Mouse (Mus musculus) CH12.LX (cell line): Measurements from ENCODE around the gene Pkib. TPM values are rescaled to one million over a fixed set of nuclear protein-coding genes. Genes with fewer than 3 reads are reported as not detected.

Experiments used
- DNase-seq: peaks from one replicate; pipeline ENCODE4 v3.0.0-alpha.2; 2013; ENCODE audit errors: extremely low read depth
- H3K27ac ChIP-seq: 2 replicates; pipeline ENCODE4 v1.5.1; 2012; ENCODE audit warnings: low read depth, mild to moderate bottlenecking, control low read depth, moderate library complexity; ENCODE audit not compliant: insufficient read depth
- H3K27me3 ChIP-seq: replicated peaks from 2 replicates; pipeline ENCODE3; 2012; ENCODE audit warnings: inconsistent platforms
- H3K36me3 ChIP-seq, 2 experiments: replicated peaks in 1 of 2; 2 replicates each; pipeline versions ENCODE3 to v1.6.1; 2012; ENCODE audit warnings: inconsistent platforms in 1 of 2, low read length in 1 of 2, mild to moderate bottlenecking in 1 of 2, mixed read lengths in 1 of 2, moderate library complexity in 1 of 2; ENCODE audit not compliant: control insufficient read depth in 1 of 2, insufficient read depth in 1 of 2
- H3K4me1 ChIP-seq, 2 experiments: 2 replicates each; pipeline ENCODE4 v1.6.1; 2012; ENCODE audit warnings: inconsistent platforms in 1 of 2, moderate library complexity in 1 of 2; ENCODE audit not compliant: insufficient read depth in 2 of 2, control insufficient read depth in 1 of 2
- H3K4me2 ChIP-seq: 2 replicates; pipeline ENCODE4 v1.6.1; 2012; ENCODE audit warnings: low read depth, mild to moderate bottlenecking, control low read depth; ENCODE audit not compliant: poor library complexity, insufficient read depth, severe bottlenecking
- H3K4me3 ChIP-seq, 3 experiments: fragments of 150-350 bp in 1 of 3; sonication (generic) in 1 of 3; replicated peaks in 1 of 3; 2 replicates each; pipeline versions ENCODE3 to v1.5.1; 2011 to 2012; ENCODE audit warnings: low read depth in 2 of 3, low read length in 2 of 3, mild to moderate bottlenecking in 2 of 3, moderate library complexity in 2 of 3, control low read depth in 1 of 3, improper control_type of control experiment in 1 of 3, inconsistent platforms in 1 of 3, mixed read lengths in 1 of 3; ENCODE audit not compliant: poor library complexity in 1 of 3
- H3K79me2 ChIP-seq: replicated peaks from 2 replicates; pipeline ENCODE4 v1.6.1; 2012; ENCODE audit warnings: mild to moderate bottlenecking, moderate library complexity; ENCODE audit not compliant: control insufficient read depth, poor library complexity, insufficient read depth, severe bottlenecking; ENCODE audit errors: extremely low read depth
- H3K9ac ChIP-seq: 2 replicates; pipeline ENCODE4 v1.6.1; 2012; ENCODE audit warnings: low read depth, mild to moderate bottlenecking, control low read depth, moderate library complexity; ENCODE audit not compliant: insufficient read depth
- H3K9me3 ChIP-seq: replicated peaks from 2 replicates; pipeline ENCODE3; 2012; ENCODE audit warnings: low read length, inconsistent platforms, mixed read lengths
- CHD2 ChIP-seq: IDR thresholded peaks from 2 replicates; pipeline ENCODE4 v1.6.1; 2011; ENCODE audit warnings: low read length, improper control_type of control experiment
- ELF1 ChIP-seq: IDR thresholded peaks from 2 replicates; pipeline ENCODE4 v1.6.1; 2014; ENCODE audit warnings: low read depth, mild to moderate bottlenecking, inconsistent platforms, low read length, improper control_type of control experiment
- ETS1 ChIP-seq: conservative IDR thresholded peaks from 2 replicates; pipeline ENCODE4 v1.6.1; 2012; ENCODE audit warnings: low read depth, mild to moderate bottlenecking, inconsistent platforms, low read length, improper control_type of control experiment, moderate library complexity
- HCFC1 ChIP-seq: IDR thresholded peaks from 2 replicates; pipeline ENCODE4 v1.6.1; 2012; ENCODE audit warnings: low read depth, mild to moderate bottlenecking, inconsistent platforms, low read length, improper control_type of control experiment
- IRF4 ChIP-seq: IDR thresholded peaks from 2 replicates; pipeline ENCODE4 v1.6.1; 2014; ENCODE audit warnings: low read depth, mild to moderate bottlenecking, inconsistent platforms, low read length, improper control_type of control experiment
- JUN ChIP-seq: IDR thresholded peaks from 2 replicates; pipeline ENCODE4 v1.6.1; 2011; ENCODE audit warnings: low read depth, mild to moderate bottlenecking, low read length, improper control_type of control experiment, moderate library complexity; ENCODE audit not compliant: insufficient read depth
- JUND ChIP-seq: conservative IDR thresholded peaks from 2 replicates; pipeline ENCODE4 v1.6.1; 2011; ENCODE audit warnings: low read depth, low read length, improper control_type of control experiment
- MAFK ChIP-seq: IDR thresholded peaks from 2 replicates; pipeline ENCODE4 v1.6.1; 2011; ENCODE audit warnings: low read length, improper control_type of control experiment; ENCODE audit not compliant: insufficient replicate concordance
- MAX ChIP-seq: IDR thresholded peaks from 2 replicates; pipeline ENCODE4 v1.6.1; 2011; ENCODE audit warnings: low read length, improper control_type of control experiment
- MAZ ChIP-seq: IDR thresholded peaks from 2 replicates; pipeline ENCODE4 v1.6.1; 2012; ENCODE audit warnings: low read depth, mild to moderate bottlenecking, inconsistent platforms, low read length, improper control_type of control experiment, moderate library complexity
- MEF2A ChIP-seq: IDR thresholded peaks from 2 replicates; pipeline ENCODE4 v1.6.1; 2014; ENCODE audit warnings: low read depth, mild to moderate bottlenecking, inconsistent platforms, low read length, improper control_type of control experiment, borderline replicate concordance
- MXI1 ChIP-seq: IDR thresholded peaks from 2 replicates; pipeline ENCODE4 v1.6.1; 2011; ENCODE audit warnings: mild to moderate bottlenecking, low read depth, low read length, improper control_type of control experiment
- NRF1 ChIP-seq: IDR thresholded peaks from 2 replicates; pipeline ENCODE4 v1.6.1; 2014; ENCODE audit warnings: low read depth, mild to moderate bottlenecking, inconsistent platforms, low read length, improper control_type of control experiment, moderate library complexity
- POLR2A ChIP-seq: IDR thresholded peaks from 2 replicates; pipeline ENCODE4 v1.6.1; 2011; ENCODE audit warnings: low read depth, mild to moderate bottlenecking, improper control_type of control experiment, low read length
- RAD21 ChIP-seq: IDR thresholded peaks from 2 replicates; pipeline ENCODE4 v1.6.1; 2011; ENCODE audit warnings: low read depth, mild to moderate bottlenecking, low read length, improper control_type of control experiment, moderate library complexity
- SIN3A ChIP-seq: IDR thresholded peaks from 2 replicates; pipeline ENCODE4 v1.6.1; 2012; ENCODE audit warnings: low read length, improper control_type of control experiment, inconsistent platforms
- TBP ChIP-seq: conservative IDR thresholded peaks from 2 replicates; pipeline ENCODE4 v1.6.1; 2011; ENCODE audit warnings: low read depth, low read length, improper control_type of control experiment
- TCF12 ChIP-seq: IDR thresholded peaks from 2 replicates; pipeline ENCODE4 v1.6.1; 2014; ENCODE audit warnings: low read depth, mild to moderate bottlenecking, inconsistent platforms, low read length, improper control_type of control experiment
- USF1 ChIP-seq: IDR thresholded peaks from 2 replicates; pipeline ENCODE4 v1.6.1; 2014; ENCODE audit warnings: low read depth, mild to moderate bottlenecking, inconsistent platforms, low read length, improper control_type of control experiment
- ZC3H11A ChIP-seq: IDR thresholded peaks from 2 replicates; pipeline ENCODE4 v1.6.1; 2012; ENCODE audit warnings: low read depth, mild to moderate bottlenecking, inconsistent platforms, low read length, improper control_type of control experiment
- ZMIZ1 ChIP-seq: IDR thresholded peaks from 2 replicates; pipeline ENCODE4 v1.6.1; 2012; ENCODE audit warnings: low read depth, mild to moderate bottlenecking, inconsistent platforms, low read length, improper control_type of control experiment
- dilution Hi-C: fragments of 300-500 bp; cut with MboI; formaldehyde crosslinking; loops from 2 replicates; pipeline ENCODE4 v1.14.3; 2020; ENCODE audit warnings: low sequenced_read_pairs; ENCODE audit not compliant: extremely low pct_unique_long_range_greater_than_20kb, extremely low pct_ligation_motif_present
- in situ Hi-C: fragments of 300-500 bp; cut with MboI; formaldehyde crosslinking; loops from 3 replicates; pipeline ENCODE4 v1.14.3; 2019; ENCODE audit warnings: low sequenced_read_pairs, low pct_ligation_motif_present, low pct_unique_long_range_greater_than_20kb, mixed read lengths
- polyA plus RNA-seq: library from polyadenylated mRNA; unstranded; fragments of >175 nt; gene quantifications from 2 replicates; pipeline ENCODE4 v1.2.1, GENCODE M21; 2012; ENCODE audit warnings: low read depth; ENCODE audit not compliant: insufficient read length
- total RNA-seq, 2 experiments: library from RNA; depleted of rRNA; stranded (reverse); fragments of 300-350 nt in 1 of 2; fragments of >200 nt in 1 of 2; gene quantifications; 2 replicates each; pipeline ENCODE4 v1.2.3; 2012 to 2014

Pkib gene
- total and polyA plus RNA-seq, 3 experiments: 1.3 to 4.1 (median 1.9) TPM

- TF ChIP-seq MEF2A (no peak), JUN (no peak), RAD21 (no peak), MAFK (no peak)
Measured at GRCm38 (mm10) chr10:57664253-57664652, 32.5 kb downstream of the Pkib start (continued).

- in situ Hi-C loops: no loop called here
- no peaks in the 10 kb centered on the region for H3K36me3 ChIP-seq
Measured at GRCm38 (mm10) chr10:57675740-57676139, 44.0 kb downstream of the Pkib start.

GRCm38 (mm10) chr10:57687999-57688398 is 56.2 kb downstream of the Pkib start:
- Histone ChIP-seq H3K36me3 (no peaks in the 10 kb centered on the region), H3K9me3 (no peaks in the 10 kb centered on the region), H3K4me2 (no peak overlapping the region), H3K27ac (no peak overlapping the region), H3K79me2 (no peaks in the 10 kb centered on the region), H3K27me3 (no peaks in the 10 kb centered on the region), H3K9ac (no peak overlapping the region)
- in situ Hi-C loops (no loop called here), dilution Hi-C loops (no loop called here)
- no peak for DNase-seq
- TF ChIP-seq MXI1: no peak
- TF ChIP-seq MAFK: no peak
- no peak for TF ChIP-seq CHD2
- TF ChIP-seq TBP: no peak
- no peak for TF ChIP-seq ETS1
- TF ChIP-seq MAX: no peak
- no peak for TF ChIP-seq SIN3A
- no peak for TF ChIP-seq ZC3H11A
- no peak for TF ChIP-seq ZMIZ1
- no peak for TF ChIP-seq MAZ
- TF ChIP-seq IRF4: no peak
- TF ChIP-seq RAD21: no peak
- TF ChIP-seq USF1: no peak
- no peak for TF ChIP-seq POLR2A
- TF ChIP-seq ELF1: no peak
- TF ChIP-seq NRF1: no peak
- no peak for TF ChIP-seq HCFC1
- TF ChIP-seq, all 38 proteins: peak for 0
- Histone ChIP-seq H3K4me1 (no peaks in the 10 kb centered on the region), H3K4me3 (no peak overlapping the region)

More at GRCm38 (mm10) chr10:57675740-57676139, 44.0 kb downstream of the Pkib start:
- no peaks in the 10 kb centered on the region for H3K79me2 ChIP-seq
- H3K9ac ChIP-seq: no peak overlapping the region
- no peaks in the 10 kb centered on the region for H3K9me3 ChIP-seq
- H3K4me3 ChIP-seq: no peak overlapping the region
- no peaks in the 10 kb centered on the region for H3K4me1 ChIP-seq
- H3K4me2 ChIP-seq: no peak overlapping the region
- H3K27ac ChIP-seq: no peak overlapping the region
- no peaks in the 10 kb centered on the region for H3K27me3 ChIP-seq
- TF ChIP-seq TCF12: 0 out of 2 replicates have a peak, but pooled peaks have one; percentile 27
- TF ChIP-seq JUND: no peak
- TF ChIP-seq, all 38 proteins: peak for 1
- dilution Hi-C loops: no loop called here
- DNase-seq: no peak
